Mouse (Mus musculus): ENCODE results near the gene Prom2.

The Prom2 gene

DNA sequence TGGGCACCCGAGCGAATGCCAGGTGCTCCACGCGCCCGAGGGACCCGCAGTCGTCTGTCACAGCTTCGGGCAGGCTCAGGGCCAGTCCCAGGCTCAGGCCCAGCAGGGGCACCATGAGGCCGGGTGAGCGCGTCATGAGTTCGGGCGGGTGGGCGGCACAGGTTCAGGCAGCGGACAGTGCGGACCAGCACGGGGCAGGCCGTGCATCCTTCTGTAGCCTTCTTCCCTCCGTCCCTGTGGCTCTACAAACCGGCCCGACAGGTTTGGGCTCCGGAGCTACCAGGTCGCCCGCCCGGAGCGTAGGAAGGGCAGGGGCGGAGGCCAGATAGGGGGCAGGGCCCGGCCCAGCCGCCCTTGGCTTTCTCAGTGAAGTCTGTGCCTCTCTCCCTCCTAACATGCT, at the start of gene Prom2:
Gene Prom2, minus strand, starts transcription at position 283 of the 400 bp plus-strand sequence.
- no peak for DNase-seq (ENCODE audit: low spot score in 2 of 2)

GRCm38 (mm10) chr2:127590840-127591239, 49.6 kb upstream of the Prom2 start:
- no peak for DNase-seq (ENCODE audit: low spot score in 2 of 2)

DNA sequence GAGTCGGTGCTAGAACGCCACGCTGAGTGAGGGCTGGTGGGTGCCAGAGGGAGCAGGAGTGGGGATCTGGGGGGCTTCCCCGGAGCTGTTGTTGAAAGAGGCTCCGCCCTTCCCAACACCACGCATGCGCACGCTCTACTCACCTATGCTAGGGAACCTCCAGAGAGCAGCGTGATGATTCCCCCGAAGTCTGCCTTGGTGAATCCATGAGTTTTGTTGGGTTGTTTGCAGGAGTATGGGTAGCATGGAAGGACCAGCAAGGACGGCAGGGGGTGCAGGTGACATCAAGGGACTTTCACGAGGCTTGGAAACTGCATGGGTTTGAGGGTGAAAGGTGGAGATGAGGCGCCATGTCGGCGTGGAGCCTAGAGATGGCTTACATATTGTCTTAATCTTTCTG, 48.9 kb upstream of the Prom2 start:
- no peak for DNase-seq (ENCODE audit: low spot score in 2 of 2)

DNA sequence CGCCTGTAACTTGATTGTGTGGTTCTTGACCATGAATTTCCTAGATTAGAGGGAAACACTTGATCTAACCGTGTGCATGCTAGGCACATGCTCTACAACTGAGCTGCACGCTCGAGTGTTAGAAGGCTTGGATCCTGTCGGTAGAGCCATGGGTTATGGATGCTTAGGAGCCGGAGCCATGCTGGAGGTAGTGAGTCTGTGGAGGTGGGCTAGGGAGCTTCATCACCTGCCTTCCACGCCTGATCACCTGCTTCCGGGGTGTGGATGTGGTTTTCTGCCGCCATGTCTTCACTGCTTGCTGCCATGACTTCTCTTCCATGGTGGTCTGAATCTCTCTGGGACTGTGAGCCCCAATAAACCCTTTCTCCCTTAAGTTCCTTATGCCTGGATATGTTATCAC, 47.6 kb upstream of the Prom2 start:
- no peak for DNase-seq (ENCODE audit: low spot score in 2 of 2)

DNA sequence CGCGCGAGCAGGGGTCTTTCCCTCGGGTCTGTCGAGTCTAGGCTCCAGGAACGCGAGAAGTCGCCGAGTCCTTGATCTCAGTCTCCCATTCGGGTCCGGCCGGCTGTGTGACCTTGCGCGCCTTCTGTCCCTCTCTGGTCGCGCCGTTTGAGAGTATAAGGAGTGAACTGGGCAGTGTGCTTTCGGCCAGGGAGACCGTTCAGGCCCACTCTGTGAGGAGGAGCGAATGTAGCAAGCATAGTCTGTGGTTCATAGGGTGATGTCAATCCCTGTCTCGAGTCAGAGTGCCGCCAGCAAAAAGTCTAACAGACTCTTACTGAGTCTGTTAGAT, 46.2 kb upstream of the Prom2 start:
- no peak for DNase-seq (ENCODE audit: low spot score in 2 of 2)

GRCm38 (mm10) chr2:127586694-127587513, 45.6 kb upstream of the Prom2 start, which contains the start of the genes Zfp661 and Mrps5:
Gene Zfp661 (minus strand): TSS chr2:127587094.
Gene Mrps5 (plus strand): TSS chr2:127587222.
- DNase-seq (ENCODE audit: low spot score in 2 of 2), result peak; percentile 68 to 85

DNA sequence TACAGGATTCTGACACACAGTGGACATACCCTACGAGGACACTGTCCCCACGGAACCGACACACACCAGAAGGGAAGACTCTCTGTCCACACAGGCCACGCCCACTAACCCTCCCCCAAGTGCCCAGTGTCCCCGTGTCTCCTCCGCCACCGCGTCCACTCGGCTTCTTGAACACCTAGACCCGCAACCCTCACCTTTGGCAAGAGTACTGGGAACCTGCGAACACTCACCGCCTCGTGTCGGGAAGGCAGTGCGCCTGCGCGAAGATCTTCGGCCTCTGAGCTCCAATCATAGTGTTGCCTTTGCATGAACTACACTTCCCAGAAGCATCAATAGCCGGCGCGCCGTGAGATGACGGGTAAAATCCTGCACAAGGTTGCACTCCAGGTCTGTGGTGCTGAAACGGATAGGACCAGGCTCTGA, 43.2 kb upstream of the Prom2 start:
- DNase-seq (ENCODE audit: low spot score in 2 of 2), result peak; percentile 93

GRCm38 (mm10) chr2:127573322-127573721, 32.1 kb upstream of the Prom2 start:
- no peak for DNase-seq (ENCODE audit: low spot score in 2 of 2)

GRCm38 (mm10) chr2:127559070-127559966, 18.1 kb upstream of the Prom2 start:
- DNase-seq (ENCODE audit: low spot score in 2 of 2), result peak; percentile 59 to 60

GRCm38 (mm10) chr2:127551078-127551477, 9.8 kb upstream of the Prom2 start:
- DNase-seq (ENCODE audit: low spot score in 2 of 2), result no peak

GRCm38 (mm10) chr2:127550446-127550845, 9.2 kb upstream of the Prom2 start:
- DNase-seq (ENCODE audit: low spot score in 2 of 2), result no peak

GRCm38 (mm10) chr2:127549711-127550110, 8.4 kb upstream of the Prom2 start:
- DNase-seq (ENCODE audit: low spot score in 2 of 2), result no peak

- DNase-seq (ENCODE audit: low spot score in 2 of 2), result no peak
Observed at GRCm38 (mm10) chr2:127548342-127549074, 7.2 kb upstream of the Prom2 start.

- DNase-seq (ENCODE audit: low spot score in 2 of 2), result no peak
Observed at GRCm38 (mm10) chr2:127541697-127542096, 430 bp upstream of the Prom2 start.

GRCm38 (mm10) chr2:127539494-127539893, 1.8 kb downstream of the Prom2 start:
- DNase-seq (ENCODE audit: low spot score in 2 of 2), result no peak

DNA sequence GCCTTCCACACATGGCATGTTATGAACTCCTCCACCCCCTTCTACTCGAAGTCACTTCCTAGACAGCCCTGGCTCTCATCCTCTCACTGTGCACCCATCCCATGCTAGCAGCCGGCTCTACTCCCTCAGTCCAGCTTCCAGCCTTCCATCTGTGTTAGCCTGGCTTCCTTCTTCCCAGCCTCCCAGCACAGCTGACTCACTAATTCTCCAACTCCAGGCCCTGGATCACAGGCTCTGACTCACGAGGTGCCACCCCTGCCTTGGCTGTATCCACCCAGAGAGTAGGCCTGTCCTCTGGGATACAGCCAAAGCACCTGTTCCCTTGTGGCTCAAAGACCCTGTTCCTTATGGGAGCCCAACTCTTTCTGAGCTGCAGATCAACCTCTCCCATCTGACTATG, 3.7 kb downstream of the Prom2 start:
- no peak for DNase-seq (ENCODE audit: low spot score in 2 of 2)

GRCm38 (mm10) chr2:127535363-127535762, 5.9 kb downstream of the Prom2 start:
- no peak for DNase-seq (ENCODE audit: low spot score in 2 of 2)

DNA sequence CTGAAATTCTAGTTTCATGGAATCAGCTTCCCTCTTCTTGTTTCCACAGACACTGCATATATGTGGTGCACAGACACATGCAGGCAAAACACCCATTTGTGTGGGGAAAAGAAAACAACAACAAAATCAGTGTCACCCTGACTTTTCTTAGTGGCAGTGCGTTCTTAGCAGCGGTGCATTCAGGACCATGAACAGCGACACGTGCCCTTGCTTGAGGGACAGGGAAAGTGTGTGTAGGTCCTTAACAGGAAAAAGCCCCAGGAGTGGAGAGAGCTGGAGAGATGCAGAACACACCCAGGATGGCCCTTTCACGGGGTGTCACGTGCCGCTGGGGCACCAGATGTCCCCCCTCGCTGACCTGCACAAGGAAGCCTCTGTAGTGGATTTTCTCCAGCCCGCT, 8.9 kb downstream of the Prom2 start:
- DNase-seq (ENCODE audit: low spot score in 2 of 2), result no peak

DNA sequence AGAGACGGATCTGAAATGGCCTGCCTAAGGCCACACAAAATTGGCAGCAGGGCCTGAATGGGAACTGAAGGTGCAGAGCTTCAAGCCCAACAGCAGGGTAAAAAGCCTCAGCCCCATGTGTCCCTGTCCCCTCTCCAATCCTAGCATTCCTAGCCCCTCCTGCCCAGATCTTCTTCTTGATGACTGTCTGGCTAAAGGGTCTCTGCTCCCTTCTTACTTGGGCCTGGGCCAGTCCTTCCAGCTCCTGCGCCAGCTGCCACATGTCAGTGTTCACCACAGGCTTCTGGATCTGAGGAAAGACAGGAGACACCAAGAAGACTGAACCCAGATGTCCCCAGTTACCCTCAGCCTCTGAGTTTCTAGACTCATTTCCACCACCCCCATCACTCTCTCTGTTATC, 9.7 kb downstream of the Prom2 start:
- DNase-seq (ENCODE audit: low spot score in 2 of 2), result no peak

- DNase-seq (ENCODE audit: low spot score in 2 of 2), result no peak
Observed at GRCm38 (mm10) chr2:127530418-127530817, 10.8 kb downstream of the Prom2 start.

DNA sequence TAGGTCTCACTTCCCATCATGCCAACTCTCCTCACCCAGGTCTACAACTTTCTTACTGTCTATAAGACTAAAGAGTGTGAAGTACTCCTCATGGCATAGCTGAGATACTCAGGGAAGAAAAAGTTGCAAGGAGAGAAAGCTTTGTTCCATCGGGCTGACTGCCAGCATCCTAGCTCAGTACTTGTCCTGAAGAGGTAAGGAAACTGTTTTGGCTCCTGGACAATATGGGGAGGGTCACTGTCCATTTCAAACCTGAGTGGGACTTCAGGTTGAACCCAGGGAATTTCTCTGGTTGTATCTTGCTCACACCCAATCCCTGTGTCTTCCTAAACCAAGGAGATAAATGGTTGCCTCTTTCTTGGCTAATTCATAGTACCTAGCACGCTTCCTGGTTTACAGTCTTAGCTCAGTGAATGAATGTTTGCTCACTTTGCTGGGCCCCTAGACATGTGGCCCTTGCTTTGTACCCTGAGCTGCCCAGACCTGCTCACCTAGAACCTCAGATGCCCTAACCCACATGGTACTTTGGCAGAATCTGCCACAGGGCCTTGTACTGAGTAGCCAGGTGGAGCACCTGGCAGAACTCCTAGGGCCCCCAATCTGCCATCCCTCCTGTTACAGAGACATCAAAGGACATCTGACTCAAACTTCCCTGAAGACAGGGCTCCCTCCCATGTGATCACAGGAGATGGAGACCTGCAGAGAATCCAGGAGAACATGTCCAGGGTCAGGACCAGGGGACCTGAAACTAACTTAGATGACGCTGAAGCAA, 16.1 kb downstream of the Prom2 start:
- no peak for DNase-seq (ENCODE audit: low spot score in 2 of 2)
